Mouse (Mus musculus) G1E (cell line): ENCODE measurements around the gene Cirbp. TPM values are rescaled to one million over a fixed set of nuclear protein-coding genes. Genes with fewer than 3 reads are reported as not detected.

Experiments
- ATAC-seq: 2 replicates; pipeline ENCODE4 v1.8.0; 2016; ENCODE audit warnings: mild to moderate bottlenecking; ENCODE audit not compliant: insufficient number of reproducible peaks, poor library complexity, low FRiP score, severe bottlenecking; ENCODE audit errors: extremely low read depth
- DNase-seq: peaks from one replicate; pipeline ENCODE4 v3.0.0; 2012; ENCODE audit warnings: low spot score
- H3K27me3 ChIP-seq: 2 replicates; pipeline ENCODE4 v1.6.1; 2012; ENCODE audit warnings: mild to moderate bottlenecking, low read length, inconsistent platforms; ENCODE audit not compliant: insufficient read depth
- H3K36me3 ChIP-seq: replicated peaks from 2 replicates; pipeline ENCODE3; 2012; ENCODE audit warnings: mild to moderate bottlenecking, inconsistent platforms
- H3K4me1 ChIP-seq: 2 replicates; pipeline ENCODE4 v1.6.1; 2012; ENCODE audit warnings: low read depth, low read length, inconsistent platforms, mixed read lengths; ENCODE audit not compliant: insufficient read depth
- H3K4me3 ChIP-seq: 2 replicates; pipeline ENCODE4 v1.5.1; 2012; ENCODE audit warnings: low read depth, mild to moderate bottlenecking, inconsistent platforms, low read length, moderate library complexity, mixed read lengths
- H3K9me3 ChIP-seq: replicated peaks from 2 replicates; pipeline ENCODE4 v1.6.1; 2012; ENCODE audit warnings: inconsistent platforms
- CTCF ChIP-seq: IDR thresholded peaks from 2 replicates; pipeline ENCODE4 v1.5.1; 2012; ENCODE audit warnings: low read depth, low read length, inconsistent platforms, mixed read lengths
- GATA1 ChIP-seq: IDR thresholded peaks from 2 replicates; pipeline ENCODE4 v1.6.1; 2012; ENCODE audit warnings: borderline replicate concordance, low read length, inconsistent platforms, mixed read lengths
- GATA2 ChIP-seq: IDR thresholded peaks from 2 replicates; pipeline ENCODE4 v1.6.1; 2012; ENCODE audit warnings: low read depth, low read length, inconsistent platforms, borderline replicate concordance
- POLR2AphosphoS5 ChIP-seq: IDR thresholded peaks from 2 replicates; pipeline ENCODE4 v1.6.1; 2012; ENCODE audit warnings: low read depth, low read length, inconsistent platforms; ENCODE audit not compliant: insufficient replicate concordance
- TAL1 ChIP-seq: conservative IDR thresholded peaks from 2 replicates; pipeline ENCODE4 v1.6.1; 2012; ENCODE audit warnings: low read depth, low read length, inconsistent platforms, mixed read lengths
- polyA plus RNA-seq: library from polyadenylated mRNA; stranded (reverse); fragments of >175 nt; gene quantifications from 2 replicates; pipeline ENCODE4 v1.2.3, GENCODE M21; 2012
- total RNA-seq, 2 experiments: library from RNA; stranded (forward) in 1 of 2; stranded (reverse) in 1 of 2; fragments of 200-1000 nt in 1 of 2; fragments of >200 nt in 1 of 2; fragmentation: Nextera tagmentation in 1 of 2; gene quantifications; 2 replicates each; pipeline ENCODE4 v1.2.3; 2014 to 2017

Gene Cirbp
- total and polyA plus RNA-seq, 3 experiments = 21.2 to 45.2 (median 34.8) TPM

DNA sequence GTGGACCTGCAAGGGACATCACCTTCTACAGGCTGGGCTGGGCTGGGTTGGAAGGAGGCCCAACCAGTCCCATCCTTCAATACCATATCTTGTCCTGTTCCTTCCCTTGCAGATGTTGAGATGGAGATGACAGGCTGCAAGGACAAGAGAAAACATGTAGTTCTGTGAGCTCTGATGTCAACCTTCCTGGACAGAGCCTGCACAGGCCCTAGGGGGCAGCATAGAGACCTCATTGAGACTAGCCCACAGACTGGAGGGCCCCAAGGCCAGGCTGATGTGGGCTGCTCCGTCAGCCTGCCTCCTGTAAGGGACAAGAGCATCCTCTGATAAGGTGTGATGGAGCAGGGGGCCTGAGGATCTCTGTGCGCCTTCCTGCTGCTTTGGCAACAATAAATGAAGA, 8.9 kb downstream of the Cirbp start:
- H3K4me1 ChIP-seq = peaks cover 54% of the 10 kb centered on the region
- H3K4me3 ChIP-seq = no peak overlapping the region
- peaks cover 24% of the 10 kb centered on the region for H3K9me3 ChIP-seq
- no peak for TF ChIP-seq GATA2
- TF ChIP-seq CTCF = peak; percentile 59; the same call in 1 of the 2 replicates
- H3K36me3 ChIP-seq = peaks cover 67% of the 10 kb centered on the region
- ATAC-seq = no peak
- peak; percentile 37 for DNase-seq
- H3K27me3 ChIP-seq = peaks cover 22% of the 10 kb centered on the region

GRCm38 (mm10) chr10:80175536-80176269, 9.9 kb downstream of the Cirbp start:
- Histone ChIP-seq H3K36me3 (peaks cover 57% of the 10 kb centered on the region), H3K9me3 (peaks cover 16% of the 10 kb centered on the region), H3K4me3 (no peak overlapping the region), H3K27me3 (peaks cover 32% of the 10 kb centered on the region), H3K4me1 (peaks cover 46% of the 10 kb centered on the region)
- ATAC-seq = no peak
- TF ChIP-seq TAL1 = no peak
- TF ChIP-seq POLR2AphosphoS5 = no peak
- TF ChIP-seq CTCF = peak; percentile 64
- no peak for TF ChIP-seq GATA2
- no peak for TF ChIP-seq GATA1
- peak; percentile 31 for DNase-seq

DNA sequence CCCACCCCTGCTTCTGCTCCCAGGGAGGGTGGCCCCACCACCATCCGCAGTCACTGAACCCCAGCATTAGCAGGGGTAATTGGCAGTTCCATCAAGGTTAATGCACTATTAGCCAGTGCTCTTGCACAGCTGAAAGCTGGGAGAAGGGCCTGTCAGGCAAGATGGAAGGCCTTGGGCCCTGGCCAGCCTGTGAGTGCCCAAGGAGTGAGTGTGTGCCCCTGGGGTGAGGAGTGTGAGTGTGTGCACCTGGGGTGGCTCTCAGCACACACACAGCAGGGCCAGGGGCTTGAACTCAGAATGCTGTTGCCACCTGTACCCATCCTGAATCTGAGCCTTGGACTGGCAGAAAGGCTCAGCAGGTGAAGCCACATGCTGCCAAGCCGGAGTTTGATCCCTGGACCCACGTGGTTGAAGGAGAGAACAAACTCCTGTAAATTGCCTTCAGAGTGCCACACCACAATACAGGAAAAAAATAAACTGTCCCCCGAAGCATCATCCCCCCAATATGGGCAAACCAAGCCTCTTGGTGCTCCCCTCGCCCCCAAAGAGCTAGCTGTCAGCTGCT, 10.6 kb downstream of the Cirbp start:
- no peak for TF ChIP-seq CTCF
- TF ChIP-seq GATA1 = no peak
- TF ChIP-seq TAL1 = no peak
- TF ChIP-seq POLR2AphosphoS5 = no peak
- no peak for TF ChIP-seq GATA2
- no peak for DNase-seq
- Histone ChIP-seq H3K36me3 (peaks cover 51% of the 10 kb centered on the region), H3K27me3 (peaks cover 38% of the 10 kb centered on the region), H3K4me3 (no peak overlapping the region), H3K4me1 (peaks cover 43% of the 10 kb centered on the region), H3K9me3 (peaks cover 11% of the 10 kb centered on the region)
- ATAC-seq = no peak

DNA sequence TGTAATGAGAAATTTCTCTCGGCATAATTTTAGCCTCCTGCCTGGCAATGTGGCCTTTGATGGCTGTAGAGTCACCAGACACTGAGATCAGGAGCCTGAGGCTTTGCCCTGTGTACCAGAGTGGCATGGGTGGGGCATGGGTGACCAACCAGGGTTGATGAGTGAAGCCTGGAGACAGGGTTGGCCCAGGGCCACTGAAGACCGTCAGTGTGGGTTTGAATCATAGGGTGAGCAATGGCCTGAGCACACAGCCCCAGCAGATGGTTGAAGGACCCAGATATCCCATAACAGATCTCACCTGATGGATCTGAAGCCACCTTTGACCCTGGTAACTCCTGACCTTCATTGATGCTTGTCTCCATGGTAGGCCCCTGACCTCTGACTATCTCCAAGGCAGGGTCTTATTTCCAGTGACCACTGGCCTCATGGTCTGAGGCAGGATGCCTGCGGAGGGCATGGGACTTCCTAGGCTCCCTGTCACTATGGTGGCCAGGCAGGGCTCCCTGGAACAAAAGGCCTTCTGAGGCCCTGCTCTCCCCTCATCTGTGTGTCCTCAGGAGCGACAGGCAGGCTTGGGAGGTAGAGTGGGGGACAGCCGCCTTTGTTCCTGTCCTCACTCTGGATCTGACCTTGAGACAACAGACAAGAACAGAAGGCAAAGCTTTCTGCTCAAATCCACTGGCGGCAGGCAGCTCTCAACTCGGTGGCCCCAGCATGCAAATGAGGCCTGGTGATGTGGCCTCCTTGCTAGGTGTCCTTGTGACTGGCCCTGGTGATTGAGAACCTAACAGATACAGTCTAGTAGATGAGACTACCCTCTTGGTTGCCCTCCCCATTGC, 11.9 kb downstream of the Cirbp start:
- H3K4me1 ChIP-seq = peaks cover 33% of the 10 kb centered on the region
- H3K27me3 ChIP-seq = peaks cover 52% of the 10 kb centered on the region
- DNase-seq = no peak
- TF ChIP-seq GATA2 (no peak), POLR2AphosphoS5 (no peak), TAL1 (no peak), GATA1 (no peak), CTCF (no peak)
- peaks cover 38% of the 10 kb centered on the region for H3K36me3 ChIP-seq
- H3K9me3 ChIP-seq = no peaks in the 10 kb centered on the region
- ATAC-seq = no peak
- H3K4me3 ChIP-seq = no peak overlapping the region

- no peak for ATAC-seq
- peak within 1 kb of the TSS; percentile 63; the same call in 1 of the 2 replicates for H3K4me3 ChIP-seq
- no peak for TF ChIP-seq TAL1
- H3K4me1 ChIP-seq = peaks cover 23% of the 10 kb centered on the region
- DNase-seq = no peak
- H3K27me3 ChIP-seq = peaks cover 65% of the 10 kb centered on the region
- H3K36me3 ChIP-seq = peaks cover 24% of the 10 kb centered on the region
- no peaks in the 10 kb centered on the region for H3K9me3 ChIP-seq
Observed at GRCm38 (mm10) chr10:80179068-80180051, 13.6 kb downstream of the Cirbp start, which contains the start of gene Efna2. TSS of gene Efna2 (plus strand) at chr10:80179482.

- DNase-seq = no peak
- peaks cover 71% of the 10 kb centered on the region for H3K27me3 ChIP-seq
Observed at GRCm38 (mm10) chr10:80180288-80180687, 14.5 kb downstream of the Cirbp start.

More at GRCm38 (mm10) chr10:80180288-80180687, 14.5 kb downstream of the Cirbp start:
- Histone ChIP-seq H3K9me3 (no peaks in the 10 kb centered on the region), H3K36me3 (peaks cover 15% of the 10 kb centered on the region), H3K4me3 (no peak overlapping the region), H3K4me1 (peaks cover 15% of the 10 kb centered on the region)
- no peak for TF ChIP-seq TAL1
- TF ChIP-seq CTCF = no peak
- no peak for TF ChIP-seq GATA1
- no peak for TF ChIP-seq GATA2
- TF ChIP-seq POLR2AphosphoS5 = no peak
- no peak for ATAC-seq
